Mouse (Mus musculus): ENCODE data around the gene Abtb1. TPM values are rescaled to one million over a fixed set of nuclear protein-coding genes. Genes with fewer than 3 reads are reported as not detected.

Abtb1 gene
- polyA plus RNA-seq, 1 experiment: 23.6 TPM

- no peaks in the 10 kb centered on the region for H3K79me2 ChIP-seq (ENCODE audit: control insufficient read depth, insufficient read depth)
- no peaks in the 10 kb centered on the region for H3K36me3 ChIP-seq (ENCODE audit: control insufficient read depth, insufficient read depth)
- no peak for TF ChIP-seq TCF3 (IDR thresholded peaks at IDR 0.05; ENCODE audit: insufficient read length, low read depth)
- no peak for TF ChIP-seq POLR2A (IDR thresholded peaks at IDR 0.05; ENCODE audit: insufficient read length, low read depth)
- TF ChIP-seq MYOD1 (IDR thresholded peaks at IDR 0.05; ENCODE audit: control insufficient read depth in 1 of 3, insufficient read length in 2 of 3, low read depth in 2 of 3): no peak
- TF ChIP-seq SRF (IDR thresholded peaks at IDR 0.05; ENCODE audit: control insufficient read depth, insufficient read length, low read depth): no peak
- TF ChIP-seq MYOG (IDR thresholded peaks at IDR 0.05; ENCODE audit: control insufficient read depth in 1 of 3, insufficient read depth in 1 of 3, insufficient read length in 2 of 3, low read depth in 2 of 3): no peak
- no peak for TF ChIP-seq POLR2AphosphoS2 (IDR thresholded peaks at IDR 0.05; ENCODE audit: insufficient read length, low read depth)
- no peak for TF ChIP-seq E2F4 (IDR thresholded peaks at IDR 0.05; ENCODE audit: insufficient read depth)
- no peak for TF ChIP-seq USF1 (IDR thresholded peaks at IDR 0.05; ENCODE audit: low read depth)
- TF ChIP-seq MAX (IDR thresholded peaks at IDR 0.05; ENCODE audit: low read depth): no peak
- no peak for TF ChIP-seq CEBPB (IDR thresholded peaks at IDR 0.05; ENCODE audit: insufficient read depth, poor library complexity, severe bottlenecking)
- no peak for TF ChIP-seq REST (IDR thresholded peaks at IDR 0.05; ENCODE audit: insufficient read depth, insufficient read length)
- no peak for TF ChIP-seq TCF12 (IDR thresholded peaks at IDR 0.05; ENCODE audit: insufficient read depth, poor library complexity, severe bottlenecking)
- no peak within 1 kb of the TSS for H3ac ChIP-seq (ENCODE audit: control insufficient read depth, insufficient read length)
- H3K4me3 ChIP-seq: no peak within 1 kb of the TSS
- H3K4me2 ChIP-seq (ENCODE audit: low read depth): peak within 1 kb of the TSS; percentile 6
- peaks cover 18% of the 10 kb centered on the region for H3K27me3 ChIP-seq (ENCODE audit: control insufficient read depth, insufficient read depth, insufficient read length)
Observed at GRCm38 (mm10) chr6:88874868-88875508, 33.2 kb upstream of the Abtb1 start, which contains the start of gene Podxl2. Podxl2 (minus strand) TSS chr6:88875044.

DNA sequence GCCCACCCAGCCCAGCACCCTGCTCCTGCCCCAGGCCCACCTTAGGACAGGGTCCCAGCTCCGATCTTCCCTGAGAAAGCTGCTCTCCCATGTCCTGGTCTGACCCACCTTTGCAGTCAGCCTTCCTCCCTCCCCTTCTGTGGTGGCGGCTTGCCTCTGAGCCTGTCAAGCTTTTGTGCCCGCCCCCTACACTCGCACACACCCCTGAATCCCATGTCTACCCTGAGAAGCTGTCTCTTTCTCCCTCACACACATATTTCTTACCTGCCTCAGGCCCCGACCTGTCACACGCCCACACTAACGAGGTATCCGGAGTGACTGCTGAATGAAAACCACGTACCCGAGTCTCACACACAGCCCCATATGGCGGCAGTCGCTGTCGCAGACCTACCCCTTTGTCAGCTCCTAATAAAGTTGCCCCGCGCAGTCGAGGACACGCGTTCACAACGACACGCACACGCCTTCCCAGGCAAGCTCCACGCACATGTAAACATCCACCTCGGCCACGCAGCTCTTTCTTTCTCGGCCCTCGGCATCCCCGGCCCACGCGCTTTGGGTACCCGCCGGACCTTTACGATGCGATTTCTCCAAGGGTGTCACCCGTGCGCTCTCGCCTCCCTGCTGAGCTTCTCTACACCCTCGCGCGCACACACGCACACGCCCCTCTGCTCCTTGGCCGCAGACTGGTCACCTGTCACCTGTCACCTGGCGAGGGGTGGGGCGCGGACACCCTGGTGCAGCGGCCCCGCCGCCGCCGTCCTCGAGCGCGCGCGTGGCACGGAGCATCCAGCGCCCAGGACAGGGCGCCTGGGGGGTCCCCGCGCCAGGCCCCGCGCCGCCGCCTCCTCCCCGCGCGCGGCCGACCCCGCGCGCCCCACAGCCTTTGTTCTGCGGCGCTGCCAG lies 32.4 kb upstream of the Abtb1 start:
- H3K79me2 ChIP-seq (ENCODE audit: control insufficient read depth, insufficient read depth): no peaks in the 10 kb centered on the region
- H3K27me3 ChIP-seq (ENCODE audit: control insufficient read depth, insufficient read depth, insufficient read length): peaks cover 18% of the 10 kb centered on the region
- no peaks in the 10 kb centered on the region for H3K36me3 ChIP-seq (ENCODE audit: control insufficient read depth, insufficient read depth)
- no peak overlapping the region for H3ac ChIP-seq (ENCODE audit: control insufficient read depth, insufficient read length)
- H3K4me2 ChIP-seq (ENCODE audit: low read depth): peak overlapping the region; percentile 6
- TF ChIP-seq MYOD1 (IDR thresholded peaks at IDR 0.05; ENCODE audit: control insufficient read depth in 1 of 3, insufficient read length in 2 of 3, low read depth in 2 of 3) (no peak), CEBPB (IDR thresholded peaks at IDR 0.05; ENCODE audit: insufficient read depth, poor library complexity, severe bottlenecking) (no peak), TCF3 (IDR thresholded peaks at IDR 0.05; ENCODE audit: insufficient read length, low read depth) (no peak), MAX (IDR thresholded peaks at IDR 0.05; ENCODE audit: low read depth) (no peak), POLR2AphosphoS2 (IDR thresholded peaks at IDR 0.05; ENCODE audit: insufficient read length, low read depth) (no peak), POLR2A (IDR thresholded peaks at IDR 0.05; ENCODE audit: insufficient read length, low read depth) (no peak), TCF12 (IDR thresholded peaks at IDR 0.05; ENCODE audit: insufficient read depth, poor library complexity, severe bottlenecking) (no peak), REST (IDR thresholded peaks at IDR 0.05; ENCODE audit: insufficient read depth, insufficient read length) (no peak), MYOG (IDR thresholded peaks at IDR 0.05; ENCODE audit: control insufficient read depth in 1 of 3, insufficient read depth in 1 of 3, insufficient read length in 2 of 3, low read depth in 2 of 3) (no peak), USF1 (IDR thresholded peaks at IDR 0.05; ENCODE audit: low read depth) (no peak), SRF (IDR thresholded peaks at IDR 0.05; ENCODE audit: control insufficient read depth, insufficient read length, low read depth) (no peak), E2F4 (IDR thresholded peaks at IDR 0.05; ENCODE audit: insufficient read depth) (no peak)
- H3K4me3 ChIP-seq: no peak overlapping the region

- Histone ChIP-seq H3ac (ENCODE audit: control insufficient read depth, insufficient read length) (no peak overlapping the region), H3K27me3 (ENCODE audit: control insufficient read depth, insufficient read depth, insufficient read length) (peaks cover 18% of the 10 kb centered on the region), H3K4me2 (ENCODE audit: low read depth) (no peak overlapping the region), H3K36me3 (ENCODE audit: control insufficient read depth, insufficient read depth) (no peaks in the 10 kb centered on the region), H3K79me2 (ENCODE audit: control insufficient read depth, insufficient read depth) (no peaks in the 10 kb centered on the region), H3K4me3 (no peak overlapping the region)
- TF ChIP-seq SRF (IDR thresholded peaks at IDR 0.05; ENCODE audit: control insufficient read depth, insufficient read length, low read depth) (no peak), CEBPB (IDR thresholded peaks at IDR 0.05; ENCODE audit: insufficient read depth, poor library complexity, severe bottlenecking) (no peak), REST (IDR thresholded peaks at IDR 0.05; ENCODE audit: insufficient read depth, insufficient read length) (no peak), MYOG (IDR thresholded peaks at IDR 0.05; ENCODE audit: control insufficient read depth in 1 of 3, insufficient read depth in 1 of 3, insufficient read length in 2 of 3, low read depth in 2 of 3) (no peak), MYOD1 (IDR thresholded peaks at IDR 0.05; ENCODE audit: control insufficient read depth in 1 of 3, insufficient read length in 2 of 3, low read depth in 2 of 3) (no peak), E2F4 (IDR thresholded peaks at IDR 0.05; ENCODE audit: insufficient read depth) (no peak), POLR2A (IDR thresholded peaks at IDR 0.05; ENCODE audit: insufficient read length, low read depth) (no peak), USF1 (IDR thresholded peaks at IDR 0.05; ENCODE audit: low read depth) (no peak), TCF12 (IDR thresholded peaks at IDR 0.05; ENCODE audit: insufficient read depth, poor library complexity, severe bottlenecking) (no peak), POLR2AphosphoS2 (IDR thresholded peaks at IDR 0.05; ENCODE audit: insufficient read length, low read depth) (no peak), TCF3 (IDR thresholded peaks at IDR 0.05; ENCODE audit: insufficient read length, low read depth) (no peak), MAX (IDR thresholded peaks at IDR 0.05; ENCODE audit: low read depth) (no peak)
Observed at GRCm38 (mm10) chr6:88872811-88873210, 31.0 kb upstream of the Abtb1 start.

DNA sequence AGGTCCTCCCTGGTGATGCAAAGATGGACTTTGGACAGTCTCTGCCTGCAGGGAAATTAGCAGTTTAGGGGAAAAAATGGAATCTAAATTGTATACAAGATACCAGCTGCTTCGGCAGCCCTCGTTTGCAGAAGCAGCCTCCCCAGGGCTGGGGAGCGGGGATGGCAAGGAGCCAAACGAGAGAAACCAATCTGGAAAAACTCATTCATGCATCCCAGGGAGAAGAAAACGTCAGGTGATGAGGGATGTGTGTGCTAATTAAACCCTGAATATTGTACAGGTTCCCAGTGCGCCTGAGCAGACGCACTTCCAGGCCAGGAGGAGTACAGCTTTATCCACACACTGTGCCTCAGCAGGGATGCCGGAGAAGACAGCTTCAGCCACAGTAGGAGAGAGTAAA lies 29.8 kb upstream of the Abtb1 start:
- no peaks in the 10 kb centered on the region for H3K79me2 ChIP-seq (ENCODE audit: control insufficient read depth, insufficient read depth)
- H3K4me3 ChIP-seq: no peak overlapping the region
- H3K4me2 ChIP-seq (ENCODE audit: low read depth): no peak overlapping the region
- TF ChIP-seq SRF (IDR thresholded peaks at IDR 0.05; ENCODE audit: control insufficient read depth, insufficient read length, low read depth): no peak
- TF ChIP-seq MYOG (IDR thresholded peaks at IDR 0.05; ENCODE audit: control insufficient read depth in 1 of 3, insufficient read depth in 1 of 3, insufficient read length in 2 of 3, low read depth in 2 of 3): no peak
- TF ChIP-seq POLR2A (IDR thresholded peaks at IDR 0.05; ENCODE audit: insufficient read length, low read depth): no peak
- TF ChIP-seq TCF3 (IDR thresholded peaks at IDR 0.05; ENCODE audit: insufficient read length, low read depth): no peak
- H3K36me3 ChIP-seq (ENCODE audit: control insufficient read depth, insufficient read depth): no peaks in the 10 kb centered on the region
- H3K27me3 ChIP-seq (ENCODE audit: control insufficient read depth, insufficient read depth, insufficient read length): peaks cover 18% of the 10 kb centered on the region
- H3ac ChIP-seq (ENCODE audit: control insufficient read depth, insufficient read length): no peak overlapping the region
